Mouse (Mus musculus) retina, adult 2 months (tissue): ENCODE measurements at regions not wholly inside any gene's neighbourhood (a gene's known extent, or its start where the extent isn't known, plus 50 kb on each side); places are given as distances from the start of the nearest gene placed in this dataset.

Source experiments
- DNase-seq: peaks from one replicate; pipeline ENCODE4 v3.0.0-alpha.2; 2012; ENCODE audit warnings: low read depth, low spot score

- no peak for DNase-seq
These were observed 60.5 kb downstream of the Rsl24d1 start for GRCm38 (mm10) chr9:73173589-73174247.

DNA sequence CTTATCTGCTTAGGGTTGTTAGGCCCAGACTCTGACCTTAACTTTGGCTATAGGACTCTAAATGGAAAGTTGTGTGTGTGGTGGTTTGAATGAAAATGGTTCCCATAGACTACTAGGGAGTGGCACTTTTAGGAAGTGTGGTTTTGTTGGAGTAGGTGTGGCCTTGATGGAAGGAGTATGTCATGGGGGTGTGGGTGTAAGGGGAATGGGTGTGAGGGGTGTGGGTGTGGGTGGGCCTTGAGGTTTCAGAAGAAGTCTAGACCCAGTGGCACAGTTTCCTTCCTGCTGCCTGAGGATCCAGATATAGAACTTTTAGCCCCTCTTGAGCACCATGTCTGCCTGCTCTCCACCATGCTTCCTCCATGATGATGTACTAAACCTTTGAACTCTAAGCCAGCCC lies 63.4 kb downstream of the Rsl24d1 start:
- DNase-seq, result no peak

DNA sequence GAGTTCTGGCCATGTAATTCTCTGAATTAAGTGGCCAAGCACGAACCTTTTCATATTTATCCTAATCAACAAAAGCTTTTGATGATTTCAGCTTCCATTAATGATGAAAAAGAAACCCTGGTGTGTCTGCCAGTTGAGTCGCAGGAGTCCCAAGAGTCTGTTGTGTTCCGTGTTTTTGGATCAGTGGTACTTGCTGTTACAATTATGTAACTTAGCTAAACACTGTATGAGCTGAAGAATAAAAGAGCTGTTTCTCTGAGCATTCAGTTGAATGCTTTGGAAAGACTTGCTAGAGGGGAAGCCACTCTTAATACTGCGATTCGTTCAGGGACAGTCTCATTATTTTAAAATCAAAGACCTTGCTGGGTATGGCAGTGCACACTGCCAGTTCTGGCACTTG lies 70.1 kb downstream of the Rsl24d1 start:
- DNase-seq, result no peak

GRCm38 (mm10) chr9:73184908-73185307 lies 71.7 kb downstream of the Rsl24d1 start:
- no peak for DNase-seq

DNA sequence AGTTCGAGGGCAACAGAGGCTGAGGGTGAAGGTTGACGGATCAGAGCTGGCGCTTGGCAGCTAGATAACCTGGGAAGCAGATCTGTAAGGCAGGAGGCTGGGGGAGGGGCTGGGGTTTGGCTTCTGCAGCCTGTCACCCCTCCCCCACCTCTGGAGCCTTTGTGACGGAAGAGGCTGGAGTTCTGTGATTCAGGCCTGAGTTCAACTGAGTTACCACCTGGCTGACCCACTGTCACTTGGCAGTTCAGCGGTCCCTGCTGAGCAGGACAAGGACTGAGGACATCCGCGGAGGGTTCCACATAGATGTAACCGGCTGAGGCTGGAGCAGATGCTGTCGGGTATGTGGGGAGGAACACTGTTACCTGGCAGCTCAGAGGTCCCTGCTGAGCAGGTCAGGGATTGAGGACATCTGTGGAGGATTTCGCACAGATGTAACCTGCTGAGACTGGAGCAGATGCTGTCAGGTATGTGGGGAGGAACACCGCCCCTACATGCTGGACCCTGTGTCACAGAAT lies 79.1 kb downstream of the Rsl24d1 start:
- no peak for DNase-seq

DNA sequence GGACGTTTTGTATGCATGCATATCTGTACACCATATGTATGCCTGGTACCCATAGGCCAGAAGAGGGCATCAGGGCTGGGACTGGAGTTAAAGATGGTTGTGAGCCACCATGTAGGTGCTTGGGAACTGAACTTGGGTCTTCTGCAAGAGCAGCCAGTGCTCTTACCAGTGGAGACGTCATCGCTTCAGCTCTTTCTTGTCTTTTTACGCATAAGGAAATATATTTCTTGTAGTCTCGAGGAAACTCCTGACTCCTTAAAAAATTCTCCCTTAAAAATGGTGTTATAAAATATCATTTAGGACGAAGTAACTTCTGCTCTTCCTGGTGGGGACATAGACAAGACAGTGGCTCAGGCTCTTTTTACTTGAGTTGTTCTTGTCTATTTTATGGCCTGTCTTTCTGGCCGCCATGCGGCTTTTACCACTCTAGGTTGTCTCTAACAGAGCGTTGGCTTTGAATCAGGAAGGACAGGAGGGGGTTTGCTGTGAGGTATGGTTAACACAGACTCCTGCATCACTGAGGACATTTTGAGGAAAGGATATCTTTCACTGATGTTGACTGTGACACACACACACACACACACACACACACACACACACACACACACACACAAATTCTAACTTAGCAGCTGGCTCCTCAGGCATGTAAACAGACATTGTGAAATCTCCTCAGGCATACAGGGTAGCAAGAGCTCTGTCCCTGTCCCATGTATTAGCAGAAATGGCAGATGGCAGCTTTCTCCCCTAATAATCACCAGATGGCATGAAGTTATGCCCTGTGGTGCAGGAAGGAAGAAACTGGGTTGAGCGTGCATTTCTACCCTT lies 85.2 kb downstream of the Rsl24d1 start:
- DNase-seq, result peak; percentile 22

DNA sequence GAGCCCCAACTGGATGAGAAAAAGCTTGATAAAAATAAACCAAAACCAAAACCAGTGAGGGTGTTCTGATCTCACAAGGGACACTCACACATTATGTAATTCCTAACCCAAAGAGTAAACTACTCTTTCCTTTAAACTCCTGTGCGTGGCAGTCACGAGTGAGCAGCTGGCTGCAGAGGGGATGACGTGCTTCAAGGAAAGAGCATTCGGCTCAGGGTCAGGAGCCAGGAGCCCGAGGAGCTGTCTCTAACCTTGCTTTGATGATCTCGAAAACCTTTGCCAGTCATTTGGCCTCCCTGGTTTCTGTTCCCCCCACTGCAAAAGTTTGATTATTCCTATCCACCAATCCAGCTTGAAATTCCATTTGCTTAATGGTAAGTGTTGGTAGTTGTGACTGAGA lies 109.9 kb downstream of the Rsl24d1 start:
- no peak for DNase-seq

DNA sequence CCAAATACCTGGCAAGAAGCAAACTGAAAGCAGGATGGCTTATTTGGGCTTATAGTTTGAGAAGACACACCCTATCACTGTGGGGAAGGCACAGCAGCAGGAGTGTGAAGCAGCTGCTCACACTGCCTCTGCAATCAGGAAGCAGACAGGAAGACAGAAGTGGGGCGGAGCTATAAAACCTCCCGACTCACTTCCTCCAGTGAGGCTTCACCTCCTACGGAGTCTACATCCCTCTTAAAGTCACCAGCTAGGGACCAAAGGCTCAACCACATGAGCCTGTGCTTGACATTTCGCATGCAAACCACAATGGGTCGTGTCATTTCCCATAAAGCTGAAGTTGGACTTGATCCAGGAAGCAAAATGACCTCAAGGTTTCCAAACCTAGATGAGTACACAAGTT lies 127.0 kb downstream of the Rsl24d1 start:
- no peak for DNase-seq

DNA sequence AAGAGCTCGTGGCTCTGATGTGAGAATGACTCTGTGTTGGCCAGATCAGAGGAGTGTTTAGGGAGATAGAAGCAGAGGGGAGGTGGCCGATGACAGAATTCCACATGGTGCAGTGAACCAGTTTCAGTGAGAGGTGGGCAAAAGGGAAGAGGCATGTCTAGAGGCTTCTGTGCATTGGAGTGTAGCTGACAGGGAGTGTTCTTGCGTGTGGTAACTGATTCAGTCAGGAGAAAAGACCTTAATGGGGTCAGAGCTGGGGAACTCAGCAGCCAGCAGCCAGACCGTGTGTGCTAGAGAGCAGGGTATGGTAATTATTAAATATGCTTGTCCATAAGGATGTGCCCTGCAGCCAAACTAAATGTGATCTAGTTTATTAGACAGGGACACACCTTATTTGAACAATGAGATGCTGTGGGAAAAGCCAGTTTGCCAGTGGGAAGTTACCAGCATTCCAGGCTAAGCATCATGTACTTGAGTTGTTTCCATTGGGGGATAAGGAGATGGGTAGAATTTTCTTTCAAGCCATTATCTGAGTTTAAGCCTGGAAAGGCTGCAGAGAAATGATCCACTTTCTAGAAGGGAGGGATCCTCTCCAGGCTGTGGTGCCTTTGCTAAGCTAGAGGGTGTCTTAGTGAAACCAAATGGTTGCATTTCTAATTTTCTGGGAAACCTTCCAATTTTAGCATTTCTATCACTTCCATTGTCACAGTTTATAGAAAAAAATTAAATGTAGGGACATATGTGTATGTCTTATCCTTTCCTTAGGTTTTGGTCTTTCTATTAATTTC lies 129.5 kb downstream of the Rsl24d1 start:
- no peak for DNase-seq

DNA sequence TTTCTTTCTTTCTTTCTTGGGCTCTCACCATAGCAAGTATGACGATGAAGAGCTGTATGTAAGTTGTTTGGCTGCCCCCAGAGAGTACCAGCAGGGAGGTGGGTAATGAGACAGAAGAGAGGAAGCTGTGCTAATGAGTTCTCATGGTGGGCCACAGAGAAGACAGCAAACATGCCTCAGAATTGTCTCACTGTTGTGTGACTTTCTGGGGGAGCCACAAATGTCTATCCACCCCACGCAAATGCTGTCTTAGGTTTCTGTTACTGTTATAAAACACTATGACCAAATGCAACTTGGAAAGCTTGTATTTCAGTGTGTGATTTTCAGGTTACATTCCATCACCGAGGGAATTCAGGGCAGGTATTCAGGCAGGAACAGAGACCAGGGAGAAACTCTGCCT lies 131.0 kb downstream of the Rsl24d1 start:
- DNase-seq, result no peak

GRCm38 (mm10) chr9:73245524-73245923 lies 132.3 kb downstream of the Rsl24d1 start:
- DNase-seq, result no peak

GRCm38 (mm10) chr9:73258171-73258570 lies 144.9 kb downstream of the Rsl24d1 start:
- DNase-seq, result no peak

DNA sequence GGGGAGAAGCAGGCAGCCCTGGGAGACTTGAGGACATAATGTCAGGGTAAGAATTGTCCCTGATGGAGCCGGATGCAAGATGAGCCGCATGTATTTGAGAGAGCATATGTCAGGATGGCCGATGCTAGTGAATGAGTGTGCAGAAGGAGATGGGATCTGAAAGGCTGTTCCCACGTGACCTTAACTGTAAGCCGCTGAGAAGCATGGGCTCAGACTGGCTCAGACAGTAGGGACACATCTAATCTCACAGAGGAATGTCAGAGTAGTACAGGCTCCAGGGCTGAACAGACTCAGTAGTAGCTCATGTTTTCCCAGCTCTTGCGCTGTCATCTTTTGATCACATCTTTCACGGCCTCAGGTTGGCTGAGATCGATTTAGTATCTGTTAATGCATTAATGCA lies 145.4 kb downstream of the Rsl24d1 start:
- DNase-seq, result no peak

DNA sequence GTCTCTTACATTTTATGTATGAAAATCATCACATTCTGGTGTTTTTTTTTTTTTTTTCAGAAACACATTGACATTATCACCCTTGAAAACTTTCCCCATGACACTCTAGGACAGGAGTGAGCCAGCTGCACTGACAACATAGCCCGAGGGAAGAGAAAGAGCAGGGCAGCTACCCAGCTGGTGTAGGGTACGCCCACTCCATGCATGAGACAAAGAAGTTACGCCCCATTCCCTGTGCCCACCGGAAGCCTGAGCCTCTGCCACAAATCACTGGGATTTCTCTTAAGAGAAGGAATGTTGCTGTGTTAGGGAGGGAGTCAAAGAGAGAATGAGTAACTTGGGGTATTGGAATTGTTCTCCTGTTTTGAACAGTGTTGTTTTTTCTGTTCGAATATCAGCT lies 149.5 kb downstream of the Rsl24d1 start:
- no peak for DNase-seq

GRCm38 (mm10) chr9:73270249-73270648 lies 157.0 kb downstream of the Rsl24d1 start:
- DNase-seq, result no peak

GRCm38 (mm10) chr9:73272614-73273013 lies 159.4 kb downstream of the Rsl24d1 start:
- DNase-seq, result no peak

GRCm38 (mm10) chr9:73273681-73274080 lies 160.5 kb downstream of the Rsl24d1 start:
- no peak for DNase-seq

DNA sequence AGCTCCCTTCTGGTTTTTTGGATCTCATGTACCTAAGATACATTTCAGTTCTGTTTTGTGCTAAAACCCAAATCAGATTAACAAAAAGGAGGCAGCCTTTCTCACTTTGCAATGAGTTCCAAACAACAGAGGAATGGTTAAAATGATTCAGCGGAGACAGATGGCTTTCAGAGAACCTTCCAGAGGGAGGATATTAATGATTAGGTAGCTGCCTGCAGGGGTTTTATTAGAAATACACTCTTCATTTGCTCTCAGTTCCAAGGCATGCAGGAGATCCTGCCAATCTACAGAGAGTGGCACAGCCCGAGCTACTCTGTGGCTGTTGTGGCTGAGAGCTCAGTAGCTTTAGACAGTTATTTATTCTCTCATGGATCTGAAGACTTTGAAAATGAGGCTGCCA lies 162.4 kb downstream of the Rsl24d1 start:
- no peak for DNase-seq

- no peak for DNase-seq
These were observed 182.1 kb downstream of the Rsl24d1 start for GRCm38 (mm10) chr9:73295287-73295686.

DNA sequence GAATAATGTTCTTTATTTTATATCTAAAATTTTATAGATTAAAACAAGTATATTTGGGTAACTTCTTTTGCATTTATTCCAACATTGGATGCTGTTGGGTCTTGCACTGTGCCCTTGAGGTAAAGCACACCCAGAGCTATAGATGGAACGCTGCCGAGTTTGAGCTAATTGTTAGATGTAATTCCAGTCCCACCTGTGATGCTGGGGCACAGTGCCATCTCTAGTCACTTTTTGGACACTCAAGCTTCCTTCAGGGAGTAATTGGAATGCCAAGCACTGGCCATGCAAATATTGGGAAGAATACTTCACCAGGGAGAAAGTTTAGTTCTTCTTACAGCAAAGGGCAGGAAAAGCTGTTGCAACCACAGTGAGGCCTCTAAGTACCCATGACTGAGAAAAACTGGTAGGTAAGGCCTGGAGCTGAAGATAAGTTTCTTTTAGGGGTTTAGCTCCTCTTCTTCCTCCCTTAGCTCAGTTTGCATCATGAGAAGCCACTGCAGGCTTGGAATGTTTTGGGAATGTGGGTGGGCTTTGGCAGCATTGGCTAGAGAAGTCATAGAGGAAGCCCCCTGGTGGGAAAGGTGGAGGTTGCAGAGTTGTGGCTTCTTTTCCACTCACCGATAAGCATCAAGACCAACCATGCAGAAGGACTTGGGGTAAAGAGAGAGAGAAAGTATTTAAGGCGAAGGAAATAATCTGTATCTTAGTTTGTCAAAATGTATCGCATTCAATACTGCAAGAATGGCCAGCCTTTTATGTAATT lies 189.1 kb downstream of the Rsl24d1 start:
- no peak for DNase-seq

DNA sequence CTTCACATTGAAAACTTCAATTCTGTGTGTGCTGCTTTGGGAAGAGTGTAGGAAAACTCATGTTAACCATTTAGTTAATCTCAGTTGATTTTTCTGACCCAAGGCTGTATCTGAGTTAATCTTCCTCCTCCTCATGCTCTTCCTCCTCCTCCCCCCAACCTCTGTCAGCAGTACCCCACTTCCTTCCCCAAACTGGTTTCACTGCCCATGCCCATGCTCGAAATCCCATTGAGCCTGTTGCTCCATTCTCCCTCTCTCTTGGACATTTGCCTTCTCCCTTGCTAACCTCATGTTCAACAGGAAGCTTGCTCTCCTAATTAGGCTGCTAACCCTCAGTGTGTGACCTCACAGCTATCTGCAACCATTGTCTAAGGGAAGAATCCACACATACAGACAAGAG lies 203.8 kb downstream of the Rsl24d1 start:
- DNase-seq, result no peak
